Mouse (Mus musculus) forebrain, embryonic 16.5 days (tissue): ENCODE results near the gene Rpl15. TPM values are rescaled to one million over a fixed set of nuclear protein-coding genes. Genes with fewer than 3 reads are reported as not detected.
A peak's percentile ranks its signal among the peaks of the same experiment; 100 is the strongest.

Experiments used
- ATAC-seq: fragments of 200-750 bp; cut with Nextera tagmentation; 2 replicates; pipeline ENCODE4 v1.8.0; 2017; ENCODE audit warnings: mild to moderate bottlenecking, moderate library complexity
- H3K27ac ChIP-seq: fragments of 300-500 bp; sonication (generic); 2 replicates; pipeline ENCODE4 v1.5.1; 2014; ENCODE audit warnings: low read length, control low read depth
- H3K27me3 ChIP-seq: fragments of 300-500 bp; sonication (generic); replicated peaks from 2 replicates; pipeline ENCODE4 v1.6.1; 2014; ENCODE audit warnings: low read length; ENCODE audit not compliant: control insufficient read depth, insufficient read depth
- H3K36me3 ChIP-seq: fragments of 300-500 bp; sonication (generic); 2 replicates; pipeline ENCODE4 v1.6.1; 2014; ENCODE audit not compliant: control insufficient read depth, insufficient read depth
- H3K4me1 ChIP-seq: fragments of 300-500 bp; sonication (generic); replicated peaks from 2 replicates; pipeline ENCODE4 v1.6.1; 2014; ENCODE audit warnings: low read length; ENCODE audit not compliant: control insufficient read depth, insufficient read depth
- H3K4me2 ChIP-seq: fragments of 300-500 bp; sonication (generic); 2 replicates; pipeline ENCODE4 v1.6.1; 2014; ENCODE audit warnings: mild to moderate bottlenecking, low read length, control low read depth
- H3K4me3 ChIP-seq: fragments of 300-500 bp; sonication (generic); replicated peaks from 2 replicates; pipeline ENCODE4 v1.5.1; 2014; ENCODE audit warnings: mild to moderate bottlenecking, low read length, control low read depth
- H3K9ac ChIP-seq: fragments of 300-500 bp; sonication (generic); replicated peaks from 2 replicates; pipeline ENCODE4 v1.6.1; 2014; ENCODE audit warnings: low read depth, low read length, control low read depth
- H3K9me3 ChIP-seq: fragments of 300-500 bp; sonication (generic); 2 replicates; pipeline ENCODE4 v1.6.1; 2016; ENCODE audit warnings: low read length; ENCODE audit not compliant: control insufficient read depth
- WGBS: fragments of 180-500 bp; shearing (Covaris S2); extraction: QIAGEN DNeasy Blood & Tissue Kit; methylation state at CpG from one replicate; pipeline ENCODE4 v1.1.7; 2014; 5-methylcytosine and 5-hydroxymethylcytosine counted together
- polyA plus RNA-seq: library from polyadenylated mRNA; unstranded; fragments of >200 nt; fragmentation: Nextera tagmentation; extraction: Ambion mirVana; gene quantifications from 2 replicates; pipeline ENCODE4 v1.2.1, GENCODE M21; 2015

Rpl15 gene
- polyA plus RNA-seq, 1 experiment from 2014 or later, result 303 TPM

DNA sequence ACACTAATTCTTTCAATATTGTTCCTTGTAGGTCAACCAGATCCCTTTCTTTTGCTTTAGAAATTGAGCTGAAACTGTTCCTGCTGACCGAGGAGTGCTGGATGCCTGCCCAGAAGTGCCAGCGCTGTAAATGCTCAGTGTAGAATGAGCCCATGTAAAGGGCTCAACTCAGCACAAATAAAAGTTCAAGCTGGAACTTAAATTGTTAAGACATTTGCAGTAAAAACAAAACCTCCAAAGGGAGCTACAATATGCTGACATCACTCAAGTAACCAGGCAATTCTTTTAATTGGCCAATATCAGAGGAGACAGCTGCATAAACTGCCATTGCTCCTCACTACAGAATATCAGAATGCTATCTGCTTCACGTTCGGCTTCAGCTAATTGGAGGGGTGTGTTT is 7.8 kb downstream of the Rpl15 start:
- no peak overlapping the region for H3K9ac ChIP-seq
- no peak overlapping the region for H3K4me2 ChIP-seq
- H3K36me3 ChIP-seq, result peaks cover 18% of the 10 kb centered on the region
- H3K4me3 ChIP-seq, result no peak overlapping the region
- ATAC-seq, result peak; percentile 93
- H3K4me1 ChIP-seq, result peaks cover 3% of the 10 kb centered on the region
- no peak overlapping the region for H3K27ac ChIP-seq
- H3K27me3 ChIP-seq, result no peaks in the 10 kb centered on the region
- H3K9me3 ChIP-seq, result no peaks in the 10 kb centered on the region
- WGBS, result 6% methylated on average over 4 of the region's 4 CpGs

DNA sequence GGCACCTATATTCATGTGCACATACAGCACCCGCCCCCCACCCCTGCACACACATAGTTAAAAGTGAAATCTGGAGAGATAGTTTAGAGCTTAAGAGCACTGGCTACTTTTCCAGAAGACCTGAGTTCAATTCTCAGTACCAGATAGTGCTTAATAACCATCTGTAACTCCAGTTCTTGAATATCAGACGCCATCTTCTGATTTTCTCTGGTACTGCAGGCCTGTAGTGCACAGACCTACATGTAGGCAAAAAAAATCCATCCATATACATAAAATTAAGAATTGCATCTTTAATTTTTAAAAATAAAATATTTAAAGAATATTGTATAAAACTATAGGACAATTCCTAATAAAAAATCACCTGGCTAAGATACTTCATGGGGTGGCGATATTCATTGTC is 10.0 kb downstream of the Rpl15 start:
- H3K4me1 ChIP-seq, result peaks cover 3% of the 10 kb centered on the region; the same call in 1 of the 2 replicates
- H3K4me2 ChIP-seq, result no peak overlapping the region
- no peak overlapping the region for H3K4me3 ChIP-seq
- H3K27ac ChIP-seq, result no peak overlapping the region
- H3K27me3 ChIP-seq, result no peaks in the 10 kb centered on the region
- ATAC-seq, result no peak
- no peak overlapping the region for H3K9ac ChIP-seq
- 90% methylated on average over 3 of the region's 3 CpGs for WGBS
- H3K36me3 ChIP-seq, result 0 out of 2 replicates have a peak, but pooled peaks cover 4% of the 10 kb centered on the region
- no peaks in the 10 kb centered on the region for H3K9me3 ChIP-seq

DNA sequence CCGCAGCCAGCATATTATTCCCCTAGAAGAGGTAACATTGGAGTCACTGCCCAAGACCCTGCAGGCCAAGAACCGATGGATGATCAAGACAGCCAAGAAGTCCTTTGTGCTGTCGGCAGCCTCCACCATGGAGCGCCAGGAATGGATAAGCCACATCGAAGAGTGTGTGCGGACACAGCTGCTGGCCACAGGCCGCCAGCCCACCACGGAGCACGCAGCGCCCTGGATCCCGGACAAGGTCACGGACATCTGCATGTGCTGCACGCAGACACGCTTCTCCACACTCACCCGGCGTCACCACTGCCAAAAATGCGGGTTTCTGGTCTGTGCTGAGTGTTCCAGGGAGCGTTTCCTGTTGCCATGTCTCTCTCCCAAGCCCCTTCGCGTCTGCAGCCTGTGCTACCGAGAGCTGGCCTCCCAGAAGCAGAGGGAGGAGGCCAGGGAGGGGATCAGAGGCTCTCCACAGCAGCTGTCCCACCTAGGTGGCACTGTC is 28.5 kb downstream of the Rpl15 start:
- Histone ChIP-seq H3K36me3 (no peaks in the 10 kb centered on the region), H3K27ac (no peak overlapping the region), H3K9ac (no peak overlapping the region), H3K4me2 (no peak overlapping the region), H3K4me1 (peaks cover 2% of the 10 kb centered on the region; the same call in 1 of the 2 replicates), H3K9me3 (no peaks in the 10 kb centered on the region), H3K27me3 (0 out of 2 replicates have a peak, but pooled peaks cover 1% of the 10 kb centered on the region), H3K4me3 (no peak overlapping the region)
- no peak for ATAC-seq
- WGBS, result 86% methylated on average over 21 of the region's 21 CpGs

DNA sequence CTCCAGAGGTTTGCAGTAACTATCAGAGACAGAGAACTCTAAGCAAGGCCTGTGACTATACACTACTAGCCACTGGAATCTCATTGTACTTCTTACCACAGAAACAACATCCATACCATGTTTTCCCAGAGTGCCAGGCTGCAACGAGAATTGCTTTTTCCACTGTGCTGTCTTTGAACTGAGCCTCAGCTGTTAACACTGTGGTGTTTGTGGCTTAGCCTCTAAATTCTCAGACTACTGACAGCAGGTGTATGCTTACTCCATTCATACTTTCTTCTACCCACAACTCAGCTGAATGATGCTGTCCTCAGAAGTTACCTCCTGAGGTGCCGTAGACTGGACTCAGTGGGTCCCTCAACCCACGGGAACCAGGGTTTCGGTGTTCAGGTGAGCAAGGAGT is 29.4 kb downstream of the Rpl15 start:
- WGBS, result 88% methylated on average over 4 of the region's 4 CpGs
- H3K36me3 ChIP-seq, result no peaks in the 10 kb centered on the region

DNA sequence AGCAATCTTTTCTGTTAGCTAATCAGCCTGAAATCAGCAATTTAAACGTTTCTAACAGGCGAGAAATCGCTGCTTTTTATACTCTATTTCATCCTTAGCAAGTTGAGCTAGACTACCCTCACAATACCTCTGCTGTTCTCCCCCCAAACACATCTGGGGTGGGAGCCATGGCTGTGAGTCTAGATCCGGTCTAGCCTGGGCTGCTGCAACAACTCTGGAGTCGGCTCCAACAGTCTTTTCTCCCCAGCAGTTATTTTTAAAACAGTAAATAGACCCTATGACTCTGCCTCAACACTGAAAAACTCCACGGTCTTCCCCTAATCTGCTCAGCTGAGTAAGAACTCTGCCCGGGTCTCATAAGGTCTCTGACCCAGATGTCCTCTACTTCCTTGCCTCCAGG is 31.1 kb downstream of the Rpl15 start:
- ATAC-seq, result no peak
- no peak overlapping the region for H3K27ac ChIP-seq
- no peaks in the 10 kb centered on the region for H3K9me3 ChIP-seq
- H3K4me1 ChIP-seq, result peaks cover 6% of the 10 kb centered on the region; the same call in 1 of the 2 replicates
- WGBS, result 72% methylated on average over 7 of the region's 7 CpGs
- no peak overlapping the region for H3K4me3 ChIP-seq
- no peaks in the 10 kb centered on the region for H3K36me3 ChIP-seq
- no peak overlapping the region for H3K9ac ChIP-seq
- H3K27me3 ChIP-seq, result no peaks in the 10 kb centered on the region
- H3K4me2 ChIP-seq, result no peak overlapping the region

More for the DNA sequence above, 29.4 kb downstream of the Rpl15 start:
- Histone ChIP-seq H3K4me3 (no peak overlapping the region), H3K9me3 (no peaks in the 10 kb centered on the region), H3K4me2 (no peak overlapping the region), H3K4me1 (peaks cover 6% of the 10 kb centered on the region; the same call in 1 of the 2 replicates), H3K9ac (no peak overlapping the region), H3K27ac (no peak overlapping the region), H3K27me3 (no peaks in the 10 kb centered on the region)
- no peak for ATAC-seq

DNA sequence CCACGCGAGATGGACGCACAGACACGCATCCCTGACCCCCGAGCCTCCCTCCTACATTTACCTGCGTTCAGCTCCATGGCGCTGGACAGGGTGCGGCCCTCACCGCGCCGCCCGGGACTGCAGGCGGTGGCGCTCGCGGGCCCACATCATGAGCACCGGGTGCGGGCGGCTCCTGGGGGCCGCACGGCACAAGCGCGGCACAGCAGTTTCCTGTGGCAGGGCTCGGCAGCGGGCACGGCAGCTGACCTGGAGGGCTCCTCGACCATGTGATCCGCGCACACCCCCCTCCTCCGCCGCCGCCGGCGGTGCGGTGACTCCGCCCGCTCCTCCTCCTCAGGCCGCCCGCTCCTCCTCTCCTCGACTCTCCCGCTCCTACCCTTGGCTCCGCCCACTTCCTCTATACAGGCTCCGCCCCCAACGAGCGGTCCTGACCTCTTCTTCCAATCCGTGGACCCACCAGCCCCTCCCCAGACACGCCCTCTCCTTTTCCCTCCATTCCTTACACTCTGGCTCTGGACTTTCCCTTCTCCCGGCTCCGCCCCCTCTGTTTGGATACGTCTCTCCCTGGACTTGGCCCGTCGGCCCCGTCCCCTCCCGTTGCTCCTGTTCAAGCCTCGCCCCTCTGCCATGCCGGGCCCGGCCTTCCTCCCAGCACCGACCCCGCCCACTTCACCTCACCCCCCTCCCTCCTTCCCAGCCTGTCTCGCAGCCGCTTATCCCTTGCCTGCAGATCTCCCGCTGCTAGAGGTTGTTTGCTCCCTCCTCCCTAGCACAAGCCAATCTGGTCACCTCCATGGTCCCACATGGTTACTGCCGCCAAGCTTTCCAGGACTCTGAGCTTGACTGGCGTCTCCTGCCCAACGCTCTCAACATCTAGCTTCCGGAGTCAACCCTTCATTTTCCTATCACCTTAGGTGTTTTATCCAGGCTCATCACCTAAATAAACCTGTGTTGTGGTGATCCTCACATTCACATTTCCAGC is 32.1 kb downstream of the Rpl15 start, which contains the start of gene Nr1d2:
Gene Nr1d2 (minus strand): TSS at position 378 of the 982 bp plus-strand sequence.
- peak within 1 kb of the TSS; percentile 81 for H3K27ac ChIP-seq
- ATAC-seq, result peak; percentile 87
- H3K36me3 ChIP-seq, result no peaks in the 10 kb centered on the region
- peak within 1 kb of the TSS; percentile 93 for H3K4me3 ChIP-seq
- H3K27me3 ChIP-seq, result no peaks in the 10 kb centered on the region
- peak within 1 kb of the TSS; percentile 74 for H3K9ac ChIP-seq
- peak within 1 kb of the TSS; percentile 75 for H3K4me2 ChIP-seq
- under 1% methylated on average over 55 of the region's 66 CpGs for WGBS
- H3K4me1 ChIP-seq, result peaks cover 6% of the 10 kb centered on the region; the same call in 1 of the 2 replicates
- no peaks in the 10 kb centered on the region for H3K9me3 ChIP-seq

DNA sequence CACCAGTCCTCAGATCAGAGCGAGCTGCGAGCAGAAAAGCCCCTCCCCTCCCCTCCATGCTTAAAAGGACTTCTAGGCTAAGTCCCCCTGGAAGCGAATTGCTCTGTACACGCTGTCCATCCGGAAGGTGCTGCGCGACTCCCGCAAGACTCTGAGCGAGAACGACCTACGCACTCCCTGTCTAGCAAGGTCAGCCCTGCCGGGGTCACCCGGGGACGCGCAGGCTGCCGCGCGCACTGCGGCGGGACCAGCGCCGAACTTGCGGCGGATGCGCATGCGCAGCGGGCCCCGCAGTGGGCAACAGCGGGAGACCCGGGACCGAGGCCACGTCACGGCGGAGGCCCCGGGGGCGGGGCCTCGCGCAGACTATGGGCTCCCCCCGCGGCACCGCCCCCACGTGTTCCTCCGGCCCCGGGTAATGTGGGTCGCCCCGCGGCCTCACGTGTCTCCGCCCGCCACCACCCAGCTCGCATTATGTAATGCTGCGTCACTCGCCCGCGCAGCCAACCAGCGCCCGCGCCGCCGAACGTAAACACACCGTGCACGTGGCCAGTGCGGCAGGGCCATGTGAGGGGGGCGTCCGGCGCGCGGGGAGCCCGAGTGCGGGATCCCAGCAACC is 33.0 kb downstream of the Rpl15 start:
- peaks cover 6% of the 10 kb centered on the region; the same call in 1 of the 2 replicates for H3K4me1 ChIP-seq
- peak overlapping the region; percentile 75 for H3K4me2 ChIP-seq
- H3K36me3 ChIP-seq, result no peaks in the 10 kb centered on the region
- ATAC-seq, result peak; percentile 95
- no peaks in the 10 kb centered on the region for H3K27me3 ChIP-seq
- no peaks in the 10 kb centered on the region for H3K9me3 ChIP-seq
- H3K27ac ChIP-seq, result peak overlapping the region; percentile 81
- peak overlapping the region; percentile 93 for H3K4me3 ChIP-seq
- under 1% methylated on average over 49 of the region's 71 CpGs for WGBS
- peak overlapping the region; percentile 74 for H3K9ac ChIP-seq

DNA sequence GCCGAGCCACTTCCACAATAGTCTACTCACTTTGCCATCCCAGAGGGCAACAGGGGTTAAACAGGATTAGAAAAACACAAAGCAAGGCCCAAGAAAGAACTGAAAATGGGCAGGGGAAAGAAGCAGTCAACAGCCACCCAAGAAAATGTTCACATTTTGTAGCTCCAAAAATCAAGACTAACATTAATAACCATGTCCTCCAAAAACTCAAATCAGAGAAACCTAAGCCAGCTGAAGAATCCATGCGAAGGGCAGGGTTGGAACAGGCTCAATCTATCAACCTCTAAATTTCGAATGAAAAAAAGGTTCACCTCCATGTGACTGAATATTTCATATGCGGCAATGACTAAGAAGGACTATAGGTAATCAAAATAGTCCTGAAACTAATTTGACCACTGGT is 33.8 kb downstream of the Rpl15 start:
- WGBS, result 55% methylated on average over 4 of the region's 4 CpGs
- Histone ChIP-seq H3K9me3 (no peaks in the 10 kb centered on the region), H3K4me1 (peaks cover 6% of the 10 kb centered on the region; the same call in 1 of the 2 replicates), H3K36me3 (no peaks in the 10 kb centered on the region), H3K27me3 (no peaks in the 10 kb centered on the region), H3K4me2 (no peak overlapping the region; the same call in 1 of the 2 replicates), H3K9ac (no peak overlapping the region), H3K27ac (no peak overlapping the region), H3K4me3 (no peak overlapping the region)
- ATAC-seq, result no peak
